Mouse (Mus musculus) lung, adult 2 months (tissue): ENCODE data around the gene Kpna3.

Experiments used
- CTCF ChIP-seq: fragments of 200-500 bp; IDR thresholded peaks from 2 replicates; pipeline ENCODE4 v1.5.1; 2011; ENCODE audit warnings: mild to moderate bottlenecking, low read length, control low read depth; ENCODE audit not compliant: insufficient read depth
- POLR2A ChIP-seq: fragments of 200-500 bp; IDR thresholded peaks from 2 replicates; pipeline ENCODE4 v1.6.1; 2011; ENCODE audit warnings: low read depth, mild to moderate bottlenecking, control low read depth, low read length, borderline replicate concordance; ENCODE audit errors: extremely low read depth

DNA sequence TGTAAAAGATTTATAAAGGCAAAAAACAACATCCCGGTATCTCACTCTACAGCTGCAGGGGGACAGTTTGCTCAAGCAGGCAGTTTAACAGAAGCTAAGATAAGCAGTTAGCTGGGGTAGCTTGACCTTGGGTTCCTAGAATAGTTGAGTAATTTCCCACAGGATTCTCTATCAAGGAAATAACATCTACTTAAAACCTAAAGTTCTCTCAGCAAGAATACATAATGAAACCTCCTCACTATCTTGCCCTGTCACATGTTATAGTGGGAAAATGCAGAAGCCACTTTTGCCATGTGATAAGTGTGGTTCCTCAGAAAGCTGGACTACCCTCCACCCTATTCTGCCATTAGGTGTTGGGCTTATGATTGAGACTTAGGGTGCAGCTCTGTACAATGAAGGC is 116.9 kb downstream of the Kpna3 start:
- no peak for TF ChIP-seq CTCF
- TF ChIP-seq POLR2A: no peak
